Mouse (Mus musculus) forebrain, embryonic 10.5 days (tissue): ENCODE data around the gene Nfib. TPM values are rescaled to one million over a fixed set of nuclear protein-coding genes. Genes with fewer than 3 reads are reported as not detected.

ENCODE experiments used
- DNase-seq: peaks from one replicate; pipeline ENCODE4 v3.0.0-alpha.2; 2017; ENCODE audit warnings: low spot score; ENCODE audit errors: extremely low spot score
- H3K27ac ChIP-seq: fragments of 300-500 bp; sonication (generic); 2 replicates; pipeline ENCODE4 v1.5.1; 2016; ENCODE audit warnings: mild to moderate bottlenecking
- H3K27me3 ChIP-seq: fragments of 300-500 bp; sonication (generic); 2 replicates; pipeline ENCODE4 v1.6.1; 2016; ENCODE audit warnings: mild to moderate bottlenecking; ENCODE audit not compliant: poor library complexity, severe bottlenecking
- H3K36me3 ChIP-seq: fragments of 300-500 bp; sonication (generic); replicated peaks from 2 replicates; pipeline ENCODE4 v1.6.1; 2016; ENCODE audit warnings: mild to moderate bottlenecking, moderate library complexity
- H3K4me1 ChIP-seq: fragments of 300-500 bp; sonication (generic); 2 replicates; pipeline ENCODE4 v1.6.1; 2016
- H3K4me3 ChIP-seq: fragments of 300-500 bp; sonication (generic); 2 replicates; pipeline ENCODE4 v1.5.1; 2016; ENCODE audit warnings: mild to moderate bottlenecking, moderate library complexity
- H3K9me3 ChIP-seq: fragments of 300-500 bp; sonication (generic); 2 replicates; pipeline ENCODE4 v1.6.1; 2016; ENCODE audit warnings: mild to moderate bottlenecking, moderate library complexity
- WGBS: fragments of 180-500 bp; shearing (Covaris S2); methylation state at CpG from one replicate; pipeline ENCODE4 v1.1.7; 2016; 5-methylcytosine and 5-hydroxymethylcytosine counted together
- polyA plus RNA-seq: library from polyadenylated mRNA; unstranded; fragments of >200 nt; fragmentation: Nextera tagmentation; extraction: Ambion mirVana; gene quantifications from 2 replicates; pipeline ENCODE4 v1.2.1, GENCODE M21; 2016

The Nfib gene
- polyA plus RNA-seq, 1 experiment from 2014 or later: 21.8 TPM

DNA sequence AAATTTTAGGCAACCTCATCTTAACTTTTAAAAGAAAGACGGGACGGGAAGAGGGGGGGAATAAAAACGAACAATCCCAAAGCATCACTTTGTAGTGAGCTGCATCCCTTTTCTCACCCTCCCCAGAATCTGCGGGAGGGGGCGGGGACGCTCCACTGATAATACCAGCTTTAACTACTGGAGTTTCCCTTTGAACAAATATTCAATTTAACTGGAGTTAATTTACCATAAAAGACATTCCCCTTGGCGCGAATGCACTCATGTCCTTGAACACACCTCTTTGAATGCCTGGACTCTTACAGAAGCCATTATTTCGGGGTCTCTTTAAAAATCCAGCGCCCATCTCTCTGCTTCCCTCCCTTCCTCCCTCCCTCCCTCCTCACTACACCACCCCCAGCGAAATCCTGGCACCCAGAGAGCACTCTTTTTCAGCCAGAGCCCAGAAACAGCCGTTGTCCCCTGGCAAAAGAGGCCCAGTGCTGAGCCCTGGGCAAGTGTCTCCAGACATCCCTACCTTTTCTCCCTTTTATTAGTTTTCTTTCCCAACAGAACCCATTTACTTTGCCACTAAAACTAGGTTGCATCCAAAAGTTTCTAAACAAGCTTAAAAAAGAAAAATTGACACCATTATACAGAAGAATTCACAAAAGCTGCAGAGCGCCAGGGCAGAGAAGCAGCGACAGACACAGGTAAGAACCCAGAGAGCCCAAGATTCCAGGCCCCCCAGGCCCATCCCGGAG is 197.8 kb downstream of the Nfib start:
- Histone ChIP-seq H3K4me1 (peaks cover 79% of the 10 kb centered on the region), H3K36me3 (no peaks in the 10 kb centered on the region), H3K9me3 (no peaks in the 10 kb centered on the region), H3K4me3 (peak overlapping the region; percentile 83), H3K27ac (peak overlapping the region; percentile 99), H3K27me3 (peaks cover 29% of the 10 kb centered on the region)
- WGBS: 2% methylated on average over 15 of the region's 15 CpGs
- DNase-seq: peak; percentile 41

DNA sequence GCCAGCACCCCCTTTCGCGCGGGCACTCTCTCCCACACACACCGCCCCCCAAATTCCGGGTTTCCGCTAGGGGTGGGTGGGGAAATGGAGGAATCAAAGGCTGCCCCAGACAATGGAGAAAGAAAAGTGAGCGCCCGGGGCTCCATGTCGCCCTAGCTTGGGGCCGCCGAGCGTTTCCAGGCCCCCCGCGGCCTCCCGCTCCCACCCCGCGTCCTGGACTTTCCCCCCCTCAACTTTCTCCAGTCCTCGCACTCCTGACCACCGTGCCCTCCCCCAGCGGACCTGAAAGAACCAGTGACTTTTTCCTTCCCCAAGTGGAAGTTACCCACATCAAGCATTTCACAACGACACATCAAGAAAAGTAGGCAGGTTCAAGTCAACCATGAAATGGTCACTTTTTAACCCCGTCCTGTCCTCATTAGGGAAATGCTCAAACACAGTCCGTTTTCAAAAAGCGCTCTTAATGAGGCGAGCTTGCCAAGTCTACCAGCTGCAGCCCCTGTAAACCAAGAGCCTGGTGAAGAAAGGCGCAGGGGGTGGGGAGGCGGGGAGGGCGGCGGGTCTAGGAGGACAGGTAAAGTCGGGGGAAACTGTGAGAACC is 198.7 kb downstream of the Nfib start:
- peaks cover 38% of the 10 kb centered on the region for H3K27me3 ChIP-seq
- peak overlapping the region; percentile 99 for H3K27ac ChIP-seq
- DNase-seq: peak; percentile 78
- no peaks in the 10 kb centered on the region for H3K36me3 ChIP-seq
- 1% methylated on average over 30 of the region's 30 CpGs for WGBS
- no peaks in the 10 kb centered on the region for H3K9me3 ChIP-seq
- peak overlapping the region; percentile 83 for H3K4me3 ChIP-seq
- H3K4me1 ChIP-seq: peaks cover 79% of the 10 kb centered on the region

- 0% methylated on average over 66 of the region's 81 CpGs for WGBS
- H3K4me1 ChIP-seq: peaks cover 78% of the 10 kb centered on the region
- peak; percentile 69 for DNase-seq
- peak overlapping the region; percentile 99 for H3K27ac ChIP-seq
- H3K36me3 ChIP-seq: no peaks in the 10 kb centered on the region
- H3K4me3 ChIP-seq: peak overlapping the region; percentile 83
- no peaks in the 10 kb centered on the region for H3K9me3 ChIP-seq
- peaks cover 38% of the 10 kb centered on the region for H3K27me3 ChIP-seq
These were observed 199.3 kb downstream of the Nfib start for GRCm38 (mm10) chr4:82506081-82506730.

DNA sequence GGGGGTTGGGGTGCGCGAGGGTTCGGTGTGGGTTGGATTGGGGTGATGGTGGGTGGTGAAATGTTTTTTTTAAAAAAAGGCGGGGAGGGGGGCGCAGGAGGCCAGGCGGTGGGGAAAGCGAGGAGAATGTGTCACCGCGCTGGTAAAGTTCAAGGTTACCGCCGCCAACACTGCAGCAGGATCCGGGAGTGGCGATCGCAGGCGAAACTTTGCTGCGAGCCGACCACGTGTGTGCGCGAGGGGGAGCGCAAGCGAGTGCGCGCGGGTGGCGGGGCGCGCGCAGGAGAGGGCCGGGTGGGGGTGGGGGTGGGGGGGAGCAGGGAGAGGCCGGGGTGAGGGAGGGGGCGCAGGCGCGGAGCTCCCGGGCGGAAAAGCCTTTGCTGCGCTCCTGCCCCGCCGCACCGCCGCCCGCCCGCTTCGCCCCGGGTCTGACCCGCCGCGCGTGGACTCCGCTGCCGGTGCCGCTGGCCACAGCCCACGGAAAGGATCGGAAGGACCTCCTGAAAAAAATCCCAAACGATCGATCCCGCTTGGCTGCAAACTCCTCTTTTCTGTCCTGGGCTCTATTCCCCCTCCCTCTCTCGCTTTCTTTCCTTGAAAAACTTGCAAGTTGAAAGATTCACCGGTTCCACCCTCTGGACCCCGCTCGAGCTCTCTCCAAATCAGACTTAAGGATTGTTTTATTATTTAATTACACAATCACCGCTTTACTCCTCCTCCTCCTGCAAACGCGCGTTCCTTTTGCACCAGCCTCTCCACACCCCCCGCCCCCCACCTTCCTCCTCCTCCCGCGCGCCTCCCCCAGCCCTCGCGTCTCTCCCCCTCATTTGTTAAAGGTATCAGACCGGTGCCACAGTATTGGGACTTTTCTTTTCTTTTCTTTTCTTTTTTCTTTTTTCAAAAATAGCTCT is 200.2 kb downstream of the Nfib start:
- peak; percentile 78 for DNase-seq
- H3K27ac ChIP-seq: peak overlapping the region; percentile 99
- H3K9me3 ChIP-seq: no peaks in the 10 kb centered on the region
- peak overlapping the region; percentile 83 for H3K4me3 ChIP-seq
- WGBS: 1% methylated on average over 62 of the region's 72 CpGs
- H3K4me1 ChIP-seq: peaks cover 78% of the 10 kb centered on the region
- no peaks in the 10 kb centered on the region for H3K36me3 ChIP-seq
- H3K27me3 ChIP-seq: peaks cover 38% of the 10 kb centered on the region

DNA sequence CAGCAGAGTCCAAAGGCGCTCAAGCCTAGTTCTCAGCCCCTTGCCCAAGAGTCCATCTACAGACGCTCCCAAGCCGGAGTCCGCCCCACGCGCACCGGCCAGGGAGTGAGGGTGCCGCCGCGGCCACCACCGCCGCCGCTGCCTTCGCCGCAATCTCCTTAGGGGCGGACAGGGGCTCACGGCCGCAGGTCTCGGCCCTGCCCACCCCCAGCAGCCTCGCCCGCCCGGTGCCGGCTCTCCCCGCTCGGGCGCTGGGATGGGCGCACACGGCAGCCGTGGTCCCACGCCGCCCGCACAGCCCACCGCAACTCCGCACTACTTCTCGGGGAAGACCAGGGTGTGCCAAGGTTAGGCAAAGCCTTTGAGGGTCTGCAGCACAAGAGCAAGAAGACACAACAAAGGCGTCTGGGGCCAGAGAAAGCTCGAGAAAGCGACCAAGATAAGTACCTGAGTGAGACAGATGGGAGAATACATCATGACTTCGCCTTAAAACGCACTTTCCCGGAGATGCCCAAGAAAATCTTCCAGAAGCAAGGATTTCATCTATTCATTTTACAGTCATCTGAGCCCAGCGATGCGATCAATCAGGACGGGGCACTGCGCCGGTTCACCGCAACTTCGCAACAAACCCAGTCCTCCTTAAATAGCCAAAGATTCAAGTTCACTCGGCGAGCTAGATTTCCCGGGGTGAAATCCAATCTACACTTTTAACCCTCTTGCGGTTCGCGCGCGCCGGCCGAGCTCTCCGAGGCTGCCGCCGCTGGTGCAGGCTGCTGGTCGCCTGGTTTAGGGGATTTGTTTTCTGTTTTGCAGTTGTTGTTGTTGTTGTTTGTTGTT is 201.0 kb downstream of the Nfib start:
- Histone ChIP-seq H3K36me3 (no peaks in the 10 kb centered on the region), H3K4me1 (peaks cover 78% of the 10 kb centered on the region), H3K27ac (peak overlapping the region; percentile 99), H3K4me3 (peak overlapping the region; percentile 83), H3K9me3 (no peaks in the 10 kb centered on the region), H3K27me3 (peaks cover 38% of the 10 kb centered on the region)
- WGBS: under 1% methylated on average over 62 of the region's 62 CpGs
- peak; percentile 57 for DNase-seq

DNA sequence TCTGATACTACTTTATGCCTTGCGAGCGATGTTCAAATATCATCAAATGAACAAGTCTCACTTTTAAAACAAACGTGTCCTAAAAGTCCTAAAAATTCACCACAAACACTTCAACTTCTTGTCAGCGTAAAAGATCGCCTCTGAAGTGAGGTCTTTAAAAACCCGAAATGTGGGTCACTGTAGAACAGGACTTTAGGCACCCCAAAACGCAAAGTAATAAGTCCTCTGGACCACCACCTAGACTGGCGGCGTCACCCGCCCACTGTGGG is 201.6 kb downstream of the Nfib start:
- H3K27me3 ChIP-seq: peaks cover 38% of the 10 kb centered on the region
- peak overlapping the region; percentile 83 for H3K4me3 ChIP-seq
- H3K27ac ChIP-seq: peak overlapping the region; percentile 99
- H3K4me1 ChIP-seq: peaks cover 78% of the 10 kb centered on the region
- no peaks in the 10 kb centered on the region for H3K9me3 ChIP-seq
- H3K36me3 ChIP-seq: no peaks in the 10 kb centered on the region
- 2% methylated on average over 10 of the region's 10 CpGs for WGBS
- no peak for DNase-seq

GRCm38 (mm10) chr4:82503274-82504014 is 202.1 kb downstream of the Nfib start:
- DNase-seq: no peak
- WGBS: 32% methylated on average over 8 of the region's 8 CpGs
- H3K9me3 ChIP-seq: no peaks in the 10 kb centered on the region
- peaks cover 4% of the 10 kb centered on the region for H3K36me3 ChIP-seq
- peak overlapping the region; percentile 99 for H3K27ac ChIP-seq
- H3K4me3 ChIP-seq: peak overlapping the region; percentile 83
- peaks cover 74% of the 10 kb centered on the region for H3K4me1 ChIP-seq
- H3K27me3 ChIP-seq: peaks cover 33% of the 10 kb centered on the region

DNA sequence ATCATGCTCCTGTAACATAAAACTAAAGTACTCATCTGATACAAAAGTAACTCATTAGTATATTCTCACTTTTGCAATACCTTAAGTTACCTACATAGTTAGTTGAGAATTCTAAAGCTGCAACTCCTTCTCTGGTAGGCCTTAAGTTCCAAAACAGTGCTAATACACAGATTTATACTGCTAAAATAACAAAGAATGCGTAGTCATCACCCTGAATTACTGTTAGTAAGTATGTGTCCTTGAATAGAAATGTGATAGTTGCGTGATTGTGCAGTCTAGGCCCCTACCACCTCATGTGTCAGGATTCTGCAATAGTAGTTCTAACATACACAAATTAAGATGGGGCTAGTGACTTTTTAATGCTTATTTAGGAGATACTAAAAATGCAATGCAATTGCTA is 202.9 kb downstream of the Nfib start:
- Histone ChIP-seq H3K9me3 (no peaks in the 10 kb centered on the region), H3K36me3 (peaks cover 13% of the 10 kb centered on the region), H3K27me3 (peaks cover 25% of the 10 kb centered on the region), H3K4me3 (peak overlapping the region; percentile 83), H3K27ac (no peak overlapping the region), H3K4me1 (peaks cover 72% of the 10 kb centered on the region)
- no peak for DNase-seq
- WGBS: 88% methylated on average over 2 of the region's 2 CpGs

GRCm38 (mm10) chr4:82502012-82502411 is 203.5 kb downstream of the Nfib start:
- Histone ChIP-seq H3K4me3 (peak overlapping the region; percentile 83), H3K27ac (no peak overlapping the region; the same call in 1 of the 2 replicates), H3K4me1 (peaks cover 66% of the 10 kb centered on the region), H3K36me3 (peaks cover 19% of the 10 kb centered on the region), H3K9me3 (no peaks in the 10 kb centered on the region), H3K27me3 (peaks cover 25% of the 10 kb centered on the region)
- no peak for DNase-seq
- WGBS: 62% methylated on average over 5 of the region's 5 CpGs

- no peak for DNase-seq
- WGBS: 67% methylated on average over 5 of the region's 5 CpGs
- H3K27ac ChIP-seq: peak overlapping the region; percentile 56; the same call in 1 of the 2 replicates
- H3K4me3 ChIP-seq: peak overlapping the region; percentile 83; the same call in 1 of the 2 replicates
- H3K36me3 ChIP-seq: peaks cover 32% of the 10 kb centered on the region
- peaks cover 54% of the 10 kb centered on the region for H3K4me1 ChIP-seq
- peaks cover 25% of the 10 kb centered on the region for H3K27me3 ChIP-seq
- no peaks in the 10 kb centered on the region for H3K9me3 ChIP-seq
These were observed 204.9 kb downstream of the Nfib start for GRCm38 (mm10) chr4:82500578-82501098.
